Mouse (Mus musculus) testis, postnatal 10 days (tissue): ENCODE data around the gene Hist1h4i.
"Not testable (repeated sequence)": the region's sequence is repeated elsewhere in the genome, so short reads cannot be mapped to it uniquely, and the experiment has no call there.

Experiments
- DNase-seq: peaks from one replicate; pipeline ENCODE4 v3.0.0; 2021; ENCODE audit warnings: low spot score

The Hist1h4i gene

DNA sequence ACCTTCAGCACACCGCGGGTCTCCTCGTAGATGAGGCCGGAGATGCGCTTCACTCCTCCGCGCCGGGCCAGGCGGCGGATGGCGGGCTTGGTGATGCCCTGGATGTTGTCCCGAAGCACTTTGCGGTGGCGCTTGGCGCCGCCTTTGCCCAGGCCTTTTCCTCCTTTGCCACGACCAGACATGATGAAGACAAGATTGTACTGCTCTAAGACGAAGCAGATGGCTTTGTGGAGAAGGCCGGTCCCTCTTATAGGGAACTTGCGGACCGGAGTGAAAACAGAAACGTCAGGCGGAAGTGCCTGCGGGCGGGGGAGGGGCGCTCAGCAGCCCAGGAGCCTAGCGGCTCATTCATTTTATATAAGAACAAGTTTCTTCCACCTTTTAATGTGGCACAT lies at the start of gene Hist1h4i:
TSS of gene Hist1h4i (minus strand) at position 221 of the 395 bp plus-strand sequence.
- DNase-seq, result peak; percentile 95

DNA sequence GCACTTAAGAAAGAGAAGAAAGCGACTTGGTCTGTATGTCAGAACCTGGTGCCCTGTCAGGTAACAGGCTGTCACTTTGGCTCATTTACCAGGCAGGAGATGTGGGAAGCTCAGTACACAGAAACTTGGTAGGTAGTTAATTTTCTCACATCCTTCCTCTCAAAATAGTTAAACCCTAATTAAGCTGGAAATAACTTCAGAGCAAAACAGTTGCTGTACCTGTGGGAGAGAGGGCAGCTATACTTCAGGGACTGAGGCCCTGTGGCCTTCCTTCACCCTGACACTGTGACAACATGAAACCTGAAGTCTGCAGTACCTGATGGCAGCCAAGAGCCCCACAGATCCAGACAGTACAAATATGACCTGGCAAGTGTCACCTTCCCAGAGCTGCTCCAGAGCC lies 43.0 kb upstream of the Hist1h4i start, which contains the start of gene Vmn1r188:
TSS of gene Vmn1r188 (plus strand) at position 301 of the 400 bp plus-strand sequence.
- DNase-seq, result not testable (repeated sequence)

DNA sequence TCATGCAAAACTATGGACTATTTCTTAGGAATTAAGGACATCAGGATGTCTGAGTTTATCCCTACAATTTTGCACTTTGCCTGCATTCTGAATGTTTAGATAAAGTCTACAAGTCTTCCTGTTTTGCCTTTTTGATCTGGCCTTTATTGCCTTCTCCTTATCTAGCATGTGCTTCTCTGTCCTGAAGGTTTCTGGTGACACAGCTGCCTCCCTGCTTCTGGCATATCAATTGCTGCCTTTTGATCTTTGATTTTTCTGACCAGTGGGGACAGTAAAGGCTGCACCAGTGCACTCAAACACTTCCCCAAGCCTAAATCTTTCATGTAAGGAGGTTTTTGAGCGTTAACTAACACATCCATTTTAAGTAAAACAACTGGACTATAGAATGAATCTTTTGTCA lies 22.3 kb upstream of the Hist1h4i start:
- no peak for DNase-seq

DNA sequence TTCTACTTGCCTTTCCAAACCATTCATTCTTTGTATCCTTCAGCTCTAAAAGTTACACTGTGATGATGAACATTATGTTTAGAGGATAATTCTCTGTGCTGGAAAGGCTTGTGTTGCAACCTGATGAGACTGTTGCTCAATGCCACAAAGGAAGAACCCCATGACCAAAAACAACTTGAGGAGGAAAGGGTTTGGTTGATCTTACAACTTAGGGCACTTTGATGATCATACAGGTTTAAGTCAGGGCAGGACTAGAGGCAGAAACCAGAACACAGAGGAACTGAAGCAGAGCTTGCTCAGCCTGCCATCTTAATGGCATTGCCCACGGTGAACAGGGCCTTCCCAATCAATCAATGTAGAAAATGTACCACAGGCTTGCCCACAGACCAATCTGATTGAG lies 20.3 kb upstream of the Hist1h4i start:
- no peak for DNase-seq

DNA sequence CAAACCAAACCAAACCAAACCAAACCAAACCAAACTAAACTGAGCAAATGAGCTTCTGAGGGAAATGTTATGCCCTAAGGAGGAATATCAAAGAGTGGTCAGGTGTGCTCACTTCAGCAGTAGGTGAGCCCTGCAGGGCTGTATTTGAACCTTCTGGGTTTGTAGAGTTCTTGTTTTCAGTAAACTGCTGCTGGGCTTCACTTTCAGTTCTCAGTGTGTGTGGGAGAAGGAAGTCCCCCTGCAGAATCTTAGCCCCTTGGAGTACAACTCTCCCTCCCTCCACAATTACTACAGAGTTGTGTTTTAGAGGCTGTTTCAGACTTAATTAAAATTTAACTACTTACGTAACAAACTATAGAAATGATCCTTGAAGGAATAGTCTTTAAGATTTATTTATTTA lies 12.6 kb upstream of the Hist1h4i start:
- no peak for DNase-seq

DNA sequence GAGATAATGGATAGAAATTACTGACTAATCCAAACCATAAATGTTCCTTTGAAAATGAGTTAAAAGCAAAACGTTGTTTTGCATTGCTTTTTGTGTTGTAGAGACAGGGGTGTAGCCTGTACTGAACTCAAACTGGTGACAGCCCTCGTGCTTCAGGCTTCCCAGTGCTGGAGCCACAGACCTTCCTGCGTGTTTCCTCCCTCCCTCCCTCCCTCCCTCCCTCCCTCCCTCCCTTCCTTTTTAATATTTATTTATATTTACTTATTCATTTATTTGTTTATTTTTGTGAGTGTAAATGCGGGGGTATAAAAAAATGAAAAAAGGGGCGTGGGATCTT lies 10.3 kb upstream of the Hist1h4i start:
- no peak for DNase-seq

DNA sequence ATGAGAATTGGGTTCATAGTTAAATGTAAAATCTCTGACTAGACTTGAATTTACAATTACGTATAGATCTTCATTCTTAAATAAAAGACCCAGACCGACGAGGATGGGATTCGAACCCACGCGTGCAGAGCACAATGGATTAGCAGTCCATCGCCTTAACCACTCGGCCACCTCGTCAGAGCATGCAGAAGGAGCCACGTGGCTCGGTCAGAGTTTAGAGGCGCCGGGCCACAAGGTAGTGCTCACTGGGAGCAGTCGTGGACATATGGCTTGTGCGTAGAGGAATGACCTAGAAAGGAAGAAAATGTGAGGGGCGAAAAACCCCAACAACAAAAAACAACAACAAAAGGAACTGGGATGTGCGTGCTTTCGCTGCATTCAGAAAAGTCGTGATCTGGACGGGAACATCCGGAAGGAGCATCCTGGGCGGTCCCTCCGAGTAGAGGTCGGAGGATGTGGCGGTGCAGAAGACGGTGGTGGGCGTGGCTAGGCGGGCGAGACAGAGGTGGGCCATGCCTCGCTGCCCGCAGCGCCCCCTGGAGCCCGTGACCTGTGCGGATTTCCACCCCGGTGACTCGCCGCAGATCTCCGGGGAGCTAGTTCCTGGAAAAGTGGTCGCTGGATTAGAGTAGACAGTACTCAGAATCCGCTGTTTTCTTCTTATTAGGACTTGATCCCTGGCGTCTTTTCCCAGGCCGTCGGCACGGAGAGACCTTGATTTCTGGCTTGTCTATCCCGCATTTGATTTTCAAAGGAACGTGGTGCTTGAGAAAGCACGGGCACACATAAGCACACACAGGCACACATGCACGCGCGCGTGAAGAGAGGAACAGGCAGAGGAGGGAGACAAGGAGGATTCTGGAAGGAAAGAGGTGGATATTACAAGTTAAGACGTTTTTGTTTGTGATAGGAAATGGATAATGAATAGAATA lies 9.7 kb upstream of the Hist1h4i start:
- peak; percentile 97 for DNase-seq

DNA sequence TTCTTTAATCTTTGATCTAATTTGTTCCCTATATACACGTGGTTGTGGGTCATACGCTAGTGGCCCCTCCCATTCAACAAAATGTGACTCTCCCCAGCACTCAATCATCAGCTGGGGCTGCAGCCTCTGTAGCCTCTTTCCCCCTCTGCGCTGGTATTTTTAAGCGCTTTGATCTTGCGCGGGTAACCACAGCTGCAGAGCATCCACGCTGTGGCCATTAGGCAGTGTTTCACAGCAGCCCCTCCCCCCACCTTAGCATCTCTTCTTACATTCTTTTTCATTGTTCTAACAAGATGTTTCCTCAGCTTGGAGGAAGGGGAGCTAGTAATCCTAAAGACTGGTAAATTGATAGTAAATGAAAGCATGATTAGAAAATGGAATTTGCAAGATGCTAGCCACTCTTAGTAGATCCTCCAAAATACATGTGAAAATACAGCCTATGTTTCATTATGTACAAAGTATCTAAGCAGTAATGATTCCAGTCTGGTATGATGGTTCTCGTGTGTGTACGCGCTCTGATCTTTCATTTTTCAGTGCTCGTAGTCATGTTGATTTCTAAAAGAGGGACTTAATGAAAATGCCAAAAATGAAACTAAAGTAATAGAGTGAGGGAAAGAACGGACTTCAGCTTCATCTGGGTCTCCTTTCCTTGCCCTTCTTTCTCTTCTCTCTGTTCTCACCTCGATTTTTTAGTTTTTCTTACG lies 8.7 kb upstream of the Hist1h4i start:
- peak; percentile 57 for DNase-seq

DNA sequence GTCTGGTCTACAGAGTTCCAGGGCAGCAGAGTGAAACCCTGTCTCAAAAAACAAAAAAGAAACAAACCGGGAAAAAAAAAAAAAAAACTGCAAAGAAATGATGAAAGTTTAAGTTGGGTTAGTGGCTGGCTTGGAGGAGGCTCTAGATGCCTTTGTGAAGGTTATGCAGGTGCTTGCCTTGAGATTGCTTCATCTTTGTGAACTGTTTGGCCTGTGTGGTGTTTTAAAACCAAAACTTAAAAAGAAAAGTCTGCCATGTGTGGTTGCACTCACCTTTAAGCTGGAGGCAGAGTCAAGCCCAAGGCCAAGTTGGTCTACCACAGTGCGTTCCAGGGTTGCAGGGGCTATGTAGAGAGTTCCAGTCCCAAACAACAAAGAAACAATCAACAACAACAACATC lies 7.9 kb upstream of the Hist1h4i start:
- no peak for DNase-seq

DNA sequence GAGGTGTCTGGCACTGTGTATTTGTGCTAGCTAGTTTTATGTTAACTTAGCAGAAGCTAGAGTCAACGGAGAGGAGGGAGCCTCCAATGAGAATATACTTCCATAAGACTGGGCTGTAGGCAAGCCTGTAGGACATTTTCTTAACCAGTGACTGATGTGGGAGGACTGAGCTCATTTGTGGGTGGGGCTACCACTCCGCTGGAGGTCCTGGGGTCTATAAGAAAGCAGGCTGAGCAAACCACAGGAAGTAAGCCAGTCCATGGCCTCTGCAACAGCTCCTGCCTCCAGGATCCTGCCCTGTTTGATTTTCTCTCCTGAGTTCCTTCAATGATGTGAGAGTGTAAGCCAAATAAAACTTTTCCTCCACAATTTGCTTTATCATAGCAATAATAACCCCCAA lies 4.1 kb upstream of the Hist1h4i start:
- no peak for DNase-seq

DNA sequence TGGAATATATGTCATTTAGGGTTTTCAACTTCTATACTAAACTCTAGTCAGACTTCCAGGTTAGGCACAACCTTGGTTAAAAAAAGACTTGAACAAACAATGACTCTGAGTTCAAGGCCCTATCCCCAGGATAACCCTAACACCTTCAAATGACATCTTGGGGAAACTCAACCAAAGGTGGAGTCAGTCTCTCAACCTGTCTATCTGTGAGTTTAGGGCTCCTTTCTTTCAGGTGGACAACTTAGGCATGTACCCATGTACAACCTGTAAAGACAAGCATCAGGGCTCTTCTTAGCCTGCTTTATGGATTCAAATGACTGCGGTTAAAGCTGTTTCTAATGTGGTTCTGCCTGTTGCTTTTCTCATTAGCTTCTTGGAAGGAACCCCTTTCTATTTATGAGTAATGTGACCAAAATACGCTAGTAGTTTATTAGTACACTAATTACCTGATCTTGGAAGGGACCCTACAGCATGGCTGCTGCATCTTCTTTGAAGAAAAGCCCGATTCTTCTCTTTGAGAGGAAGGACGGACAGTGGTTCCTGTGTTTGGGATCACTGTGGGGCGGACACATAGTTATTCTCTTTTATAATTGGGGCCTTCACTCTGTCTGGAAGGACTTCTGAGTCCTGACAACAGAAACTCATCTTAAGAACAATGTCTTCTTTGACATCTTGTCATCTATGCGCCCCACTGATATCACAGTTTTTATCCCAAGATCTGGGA lies 3.4 kb upstream of the Hist1h4i start:
- no peak for DNase-seq

DNA sequence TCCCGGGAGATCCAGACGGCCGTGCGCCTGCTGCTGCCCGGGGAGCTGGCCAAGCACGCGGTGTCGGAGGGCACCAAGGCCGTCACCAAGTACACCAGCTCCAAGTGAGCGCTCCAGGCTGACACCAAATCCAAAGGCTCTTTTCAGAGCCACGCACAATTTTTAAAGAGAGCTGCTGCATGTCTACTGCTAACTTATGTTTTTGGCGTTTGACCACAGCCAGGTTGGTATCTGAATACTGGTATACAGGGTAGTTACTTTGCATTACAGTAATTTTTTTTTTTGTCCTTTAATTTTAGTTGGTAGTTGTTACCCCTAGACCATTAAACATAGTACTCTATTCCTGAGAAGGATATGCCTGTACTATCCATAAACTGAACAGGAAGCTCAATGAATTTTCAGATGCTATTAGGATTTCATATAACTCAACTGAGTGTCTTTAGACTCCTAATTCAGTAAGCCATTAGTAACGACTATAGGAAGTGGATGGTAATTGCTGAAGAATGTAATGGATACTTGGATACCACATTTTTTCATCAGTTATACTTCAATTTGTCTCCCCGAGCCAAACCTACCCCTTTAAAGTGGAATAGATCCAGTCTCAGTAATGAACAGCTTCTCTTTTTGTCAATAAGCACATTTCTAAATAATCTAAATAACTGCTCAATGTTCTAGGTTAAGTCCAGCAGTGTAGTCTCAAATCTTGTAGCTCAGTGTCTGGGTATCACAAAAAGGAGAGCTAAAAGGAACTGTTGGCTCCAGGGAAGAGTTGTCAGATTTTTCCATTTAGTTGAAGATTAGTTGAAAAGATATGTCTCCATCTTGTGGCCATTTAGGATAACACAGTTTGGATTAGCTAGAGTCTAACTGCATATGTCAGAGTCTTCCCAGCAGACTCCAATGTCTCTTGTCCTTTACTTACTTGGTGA lies 2.6 kb upstream of the Hist1h4i start:
- no peak for DNase-seq

DNA sequence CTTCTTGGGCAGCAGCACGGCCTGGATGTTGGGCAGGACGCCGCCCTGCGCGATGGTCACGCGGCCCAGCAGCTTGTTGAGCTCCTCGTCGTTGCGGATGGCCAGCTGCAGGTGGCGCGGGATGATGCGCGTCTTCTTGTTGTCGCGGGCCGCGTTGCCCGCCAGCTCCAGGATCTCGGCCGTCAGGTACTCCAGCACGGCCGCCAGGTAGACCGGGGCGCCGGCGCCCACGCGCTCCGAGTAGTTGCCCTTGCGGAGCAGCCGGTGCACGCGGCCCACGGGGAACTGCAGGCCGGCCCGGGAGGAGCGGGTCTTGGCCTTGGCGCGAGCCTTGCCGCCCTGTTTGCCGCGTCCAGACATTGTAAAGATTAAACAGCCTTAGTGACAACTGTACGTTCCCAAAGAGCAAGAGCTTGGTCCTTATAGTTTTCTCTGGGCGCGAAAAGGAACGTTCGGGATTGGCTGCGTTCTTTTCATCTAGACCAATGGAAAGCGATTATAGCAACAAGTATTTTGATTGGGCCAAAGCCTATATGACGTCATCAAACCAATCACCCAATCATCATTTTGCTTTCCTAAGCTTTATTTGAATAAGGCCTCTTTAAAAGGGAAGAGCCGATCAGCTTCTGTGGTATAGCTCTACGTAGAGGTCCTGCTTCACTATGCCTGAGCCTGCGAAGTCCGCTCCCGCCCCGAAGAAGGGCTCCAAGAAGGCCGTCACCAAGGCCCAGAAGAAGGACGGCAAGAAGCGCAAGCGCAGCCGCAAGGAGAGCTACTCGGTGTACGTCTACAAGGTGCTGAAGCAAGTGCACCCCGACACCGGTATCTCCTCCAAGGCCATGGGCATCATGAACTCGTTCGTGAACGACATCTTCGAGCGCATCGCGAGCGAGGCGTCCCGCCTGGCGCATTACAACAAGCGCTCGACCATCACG lies 1.7 kb upstream of the Hist1h4i start, which contains the start of the genes Hist1h2ag and Hist1h2bj:
TSS of gene Hist1h2ag (minus strand) at position 377 of the 935 bp plus-strand sequence.
TSS of gene Hist1h2bj (plus strand) at position 647 of the 935 bp plus-strand sequence.
- DNase-seq, result peak; percentile 68

DNA sequence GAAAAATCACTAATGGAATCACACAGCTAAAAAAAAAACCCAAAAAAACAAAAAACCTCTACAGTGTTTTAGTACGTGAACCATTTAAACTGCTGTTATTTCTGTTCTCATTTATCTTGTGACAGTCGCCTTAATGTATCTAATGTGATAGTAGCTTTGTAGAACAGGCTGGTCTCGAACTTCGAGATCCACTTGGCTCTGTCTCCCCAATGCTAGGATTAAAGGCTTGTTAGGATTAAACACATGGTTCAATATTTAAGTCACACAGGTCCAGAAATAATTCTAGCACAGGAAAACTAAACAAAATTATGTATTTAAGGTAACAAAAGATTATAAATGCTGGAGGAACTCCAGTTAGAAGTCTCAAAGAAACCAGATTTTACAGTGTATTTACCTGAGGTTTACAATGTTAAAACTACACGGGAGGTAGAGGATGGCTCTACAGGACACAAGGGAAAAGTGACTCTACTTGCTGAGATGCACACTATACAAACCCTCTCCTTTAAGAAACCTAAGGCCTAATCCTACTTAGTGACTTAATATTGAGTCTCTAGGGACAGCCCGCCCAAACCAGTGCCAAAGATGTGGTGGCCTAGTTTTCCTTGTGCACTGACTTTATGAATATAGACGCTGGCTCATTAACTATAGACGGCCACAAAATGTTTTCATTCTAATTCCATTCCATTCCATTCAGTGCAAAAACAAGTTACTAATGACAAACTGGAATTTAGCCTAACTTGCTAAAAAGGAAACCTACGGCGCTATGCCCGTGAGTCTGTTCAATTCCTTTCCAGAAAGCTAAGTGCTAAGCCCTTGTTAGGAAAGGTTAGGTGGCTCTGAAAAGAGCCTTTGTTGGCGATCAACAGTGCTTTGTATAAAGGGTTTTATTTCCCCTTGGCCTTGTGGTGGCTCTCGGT lies 747 bp upstream of the Hist1h4i start:
- no peak for DNase-seq

DNA sequence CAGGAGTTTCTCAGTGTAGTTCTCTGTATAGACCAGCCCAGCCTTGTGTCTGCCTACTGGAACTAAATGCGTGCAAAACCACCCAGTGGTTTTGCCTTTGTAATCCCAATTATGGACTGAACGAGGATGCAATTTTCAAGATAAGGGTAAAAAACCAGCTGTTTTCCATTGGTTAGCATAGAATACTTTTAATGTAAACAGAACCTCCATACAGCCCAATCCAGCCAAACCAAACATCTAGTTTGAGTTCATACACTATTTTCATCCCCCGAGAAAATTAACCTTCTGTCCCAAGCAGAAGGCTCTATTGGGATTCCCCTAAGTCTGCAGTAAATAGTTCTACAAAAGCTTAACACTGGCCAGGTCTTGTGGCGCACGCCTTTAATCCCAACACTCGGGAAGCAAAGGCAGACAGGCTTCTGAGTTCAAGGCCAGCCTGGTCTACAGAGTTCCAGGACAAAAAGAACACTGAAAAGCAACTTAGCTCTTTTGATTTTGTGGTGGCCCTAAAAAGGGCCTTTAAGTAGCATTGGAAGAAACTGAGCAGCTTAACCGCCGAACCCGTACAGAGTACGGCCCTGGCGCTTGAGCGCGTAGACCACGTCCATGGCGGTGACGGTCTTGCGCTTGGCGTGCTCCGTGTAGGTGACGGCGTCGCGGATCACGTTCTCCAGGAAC lies 559 bp downstream of the Hist1h4i start:
- no peak for DNase-seq

DNA sequence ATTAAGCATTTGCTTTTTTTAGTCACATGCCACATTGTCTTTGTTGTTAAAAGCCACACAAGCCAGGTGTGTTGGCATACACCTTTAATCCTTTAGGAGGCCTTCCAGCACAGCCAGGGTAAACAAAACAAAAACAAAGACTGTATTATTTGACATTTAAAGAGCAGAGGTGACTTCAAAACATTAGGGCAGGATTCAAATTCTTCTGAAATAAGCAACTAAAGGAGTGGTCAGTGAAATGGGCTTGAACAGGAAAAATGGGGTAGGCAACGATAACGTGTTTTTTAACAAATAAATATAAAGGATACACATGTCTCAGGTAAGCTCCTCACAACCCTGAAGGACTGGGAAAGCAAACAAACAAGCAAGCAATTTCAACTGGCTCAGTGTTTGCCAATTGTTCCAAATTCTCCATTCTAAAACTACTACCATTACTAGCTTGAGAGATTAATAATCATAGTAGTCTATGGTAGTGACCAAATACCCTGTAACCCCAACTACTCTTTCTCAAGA lies 1.2 kb downstream of the Hist1h4i start:
- DNase-seq, result no peak

DNA sequence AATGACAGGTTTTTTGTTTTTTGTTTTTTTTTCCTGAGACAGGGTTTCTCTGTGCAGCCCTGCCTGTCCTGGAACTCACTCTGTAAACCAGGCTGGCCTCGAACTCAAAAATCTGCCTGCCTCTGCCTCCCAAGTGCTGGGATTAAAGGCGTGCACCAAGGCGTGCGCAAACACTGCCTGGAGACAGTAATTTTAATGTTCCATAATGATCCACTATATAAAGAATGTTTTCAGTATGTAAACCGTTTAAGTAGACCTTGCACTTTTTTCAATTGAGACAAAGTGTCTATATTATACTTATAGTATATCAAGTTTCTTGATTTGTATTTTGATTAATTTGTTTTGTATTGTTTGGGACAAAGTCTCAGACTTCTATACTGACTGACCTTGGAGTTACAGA lies 1.8 kb downstream of the Hist1h4i start:
- no peak for DNase-seq

DNA sequence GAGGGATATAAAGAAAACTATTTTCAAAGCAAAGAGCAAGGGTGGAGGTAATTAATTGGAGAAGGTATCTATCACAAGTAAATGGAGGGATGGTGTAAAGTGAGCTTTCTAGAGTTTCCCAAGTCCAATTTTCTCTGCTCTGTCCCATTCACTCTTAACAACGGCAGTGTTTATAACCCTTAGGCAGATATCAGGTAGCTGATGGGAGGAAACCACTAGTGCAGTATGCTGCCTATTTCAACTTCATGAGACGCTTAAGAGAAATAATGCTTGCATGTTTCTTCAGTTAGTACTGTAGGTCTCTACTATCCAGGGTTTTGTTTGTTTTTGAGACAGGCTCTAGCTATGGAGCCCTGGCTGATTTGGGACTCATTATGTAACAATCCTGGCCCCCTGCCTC lies 3.7 kb downstream of the Hist1h4i start:
- no peak for DNase-seq
